ENCODE assay signal across 16 mouse cellular contexts in the genomic region with DNA sequence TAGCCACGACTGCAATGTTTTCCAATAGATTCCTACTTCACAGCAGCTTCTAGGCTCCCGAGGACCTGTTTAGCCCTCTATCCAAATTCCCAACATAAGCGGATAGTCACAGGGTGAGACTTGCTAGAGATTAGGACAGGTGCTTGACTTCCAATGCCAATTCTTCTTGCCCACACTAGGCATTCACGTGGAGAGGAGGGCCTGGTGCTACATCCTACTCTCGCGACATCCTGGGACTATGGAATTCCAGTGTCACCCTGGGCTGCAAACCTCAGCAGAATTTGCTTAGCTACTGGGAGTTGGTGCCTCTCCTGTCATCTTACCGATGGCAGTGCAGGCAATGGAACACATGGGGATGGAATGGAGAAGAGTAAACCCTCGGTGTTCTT. TPM values are rescaled to one million over a fixed set of nuclear protein-coding genes. Genes with fewer than 3 reads are reported as not detected.
"Had no signal": no experiment of that assay in that cellular context is flagged by ENCODE, and none has a peak within 500 bp of the region (broad histone marks: within the 10 kb centered on the region; RNA-seq: fewer than 3 reads in every experiment).

No protein-coding gene starts in this region.

- H3K27me3 ChIP-seq: kidney, embryonic 15.5 days; limb, embryonic 13.5 days; neural tube, embryonic 15.5 days had no signal

- H3K4me3 ChIP-seq: kidney, embryonic 15.5 days; limb, embryonic 13.5 days; midbrain, embryonic 10.5 days; myocyte; neural tube, embryonic 15.5 days had no signal

- H3K27ac ChIP-seq: kidney, embryonic 15.5 days; limb, embryonic 13.5 days; midbrain, embryonic 10.5 days; neural tube, embryonic 15.5 days had no signal

- H3K36me3 ChIP-seq: kidney, embryonic 15.5 days; limb, embryonic 13.5 days; midbrain, embryonic 10.5 days; neural tube, embryonic 15.5 days had no signal

- H3K4me2 ChIP-seq: kidney, embryonic 15.5 days; limb, embryonic 13.5 days; liver, embryonic 11.5 days; lung, embryonic 14.5 days; neural tube, embryonic 15.5 days had no signal

- H3K4me1 ChIP-seq: kidney, embryonic 15.5 days; limb, embryonic 13.5 days; midbrain, embryonic 10.5 days; neural tube, embryonic 15.5 days had no signal

- H3K9me3 ChIP-seq: kidney, embryonic 15.5 days; limb, embryonic 13.5 days; neural tube, embryonic 15.5 days had no signal

- DNase-seq: left cerebral cortex, postnatal 4 days; midbrain, embryonic 14.5 days; right cerebral cortex, adult 18-20 months; right cerebral cortex, postnatal 25 days; thymus, adult 2 months; thymus, postnatal 25 days had no signal

- H3K9ac ChIP-seq: kidney, embryonic 15.5 days; limb, embryonic 13.5 days; lung, embryonic 14.5 days; neural tube, embryonic 15.5 days had no signal

RNA-seq across cellular contexts. Expression of a gene that starts 13.3 kb away (rescaled TPM):
- total RNA-seq: layer of hippocampus, postnatal 14 days; left cerebral cortex, postnatal 10 days had no signal
- polyA plus RNA-seq: kidney, embryonic 15.5 days; lung, embryonic 14.5 days; midbrain, embryonic 10.5 days; midbrain, embryonic 14.5 days; neural tube, embryonic 11.5 days; neural tube, embryonic 15.5 days had no signal
